Mouse (Mus musculus) liver, adult 2 months (tissue): ENCODE results near the gene Car14.

Source experiments
- CTCF ChIP-seq: fragments of 200-500 bp; IDR thresholded peaks from 2 replicates; pipeline ENCODE4 v1.5.1; 2011; ENCODE audit warnings: low read depth, low read length, control low read depth
- POLR2A ChIP-seq: fragments of 200-500 bp; IDR thresholded peaks from 2 replicates; pipeline ENCODE4 v1.6.1; 2011; ENCODE audit warnings: low read length, control low read depth; ENCODE audit not compliant: insufficient read depth; ENCODE audit errors: extremely low read depth

DNA sequence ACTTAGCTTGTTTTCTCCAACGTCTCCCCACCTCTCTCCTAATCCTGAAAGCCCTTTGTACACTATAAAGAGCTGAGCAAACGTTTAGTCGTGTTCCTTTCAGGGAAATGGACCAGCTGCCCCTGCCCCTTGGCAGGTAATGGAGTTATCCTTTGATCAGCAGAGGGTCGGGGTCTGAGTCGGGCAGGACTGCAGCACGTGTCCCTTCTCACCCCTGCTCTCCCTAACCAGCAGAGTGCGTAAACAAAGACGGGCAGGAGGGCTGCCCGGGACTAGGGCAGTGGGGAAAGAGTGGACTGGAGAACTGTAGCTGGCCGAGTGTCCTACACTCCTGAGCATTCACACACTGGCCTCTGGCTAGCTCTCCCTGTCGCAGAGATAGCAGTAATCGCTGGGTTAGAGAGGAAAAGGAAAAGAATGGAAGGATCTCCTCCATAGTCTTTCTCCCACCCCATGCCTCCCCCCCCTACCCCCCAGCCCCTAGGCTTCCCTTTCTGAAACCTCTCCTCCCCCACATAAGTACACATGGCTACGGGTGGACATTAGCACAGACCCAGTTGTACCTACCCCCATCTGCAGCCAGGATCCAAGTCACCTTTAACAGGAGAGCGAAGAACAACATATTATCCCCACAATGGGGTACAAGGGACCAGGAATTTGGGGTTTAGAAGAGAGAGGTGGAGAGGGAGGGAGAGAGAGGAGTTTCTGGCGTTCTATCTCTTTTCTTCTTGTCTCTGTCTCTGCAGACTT lies 563 bp downstream of the Car14 start:
- no peak for TF ChIP-seq CTCF
- no peak for TF ChIP-seq POLR2A
